Comparison of ENCODE assay signal across 11 mouse cellular contexts in the genomic region with DNA sequence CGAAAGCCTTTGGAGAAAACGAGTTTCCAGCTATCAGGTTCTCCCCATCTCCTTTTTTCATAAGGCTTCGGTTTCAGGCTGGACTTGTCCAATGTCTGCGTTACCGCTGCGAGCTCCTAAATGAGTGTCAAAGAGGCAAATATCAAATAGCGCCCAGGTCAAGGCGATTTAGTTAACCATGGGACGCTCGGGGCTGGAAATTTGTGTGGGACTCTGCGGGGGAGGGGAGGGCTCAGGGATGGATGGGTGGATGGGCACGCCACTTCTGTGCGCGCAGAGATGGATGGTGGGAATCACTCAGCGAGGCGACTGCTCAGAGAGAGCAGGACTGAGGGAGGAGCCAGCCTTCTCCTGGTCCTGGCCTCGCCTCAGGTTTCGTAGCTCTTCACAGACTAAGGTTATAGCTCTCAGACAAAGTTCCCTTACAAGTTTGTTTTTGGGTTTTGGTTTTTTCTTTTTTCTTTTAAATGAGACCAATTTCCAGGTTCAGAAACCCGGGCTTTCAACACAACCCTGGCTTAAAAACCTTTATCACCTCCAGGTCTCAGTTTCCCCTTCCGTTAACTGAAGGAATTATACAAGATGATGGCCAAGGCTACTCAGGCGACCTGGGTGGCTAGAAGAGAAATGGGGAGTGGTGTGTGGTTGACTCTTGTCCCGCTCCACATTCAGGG. TPM values are rescaled to one million over a fixed set of nuclear protein-coding genes. Genes with fewer than 3 reads are reported as not detected.
DNase-seq lines count a peak whose midpoint lies in the region; ATAC-seq lines count a peak whose summit lies in the region.
"Had no signal": no experiment of that assay in that cellular context is flagged by ENCODE, and none has a peak within 500 bp of the region (broad histone marks: within the 10 kb centered on the region; RNA-seq: fewer than 3 reads in every experiment).

No protein-coding gene starts in this region.

- H3K27ac ChIP-seq in kidney, embryonic 16.5 days (ENCODE audit: low read length) = no peak overlapping the region
- H3K27ac ChIP-seq in embryonic facial prominence, embryonic 12.5 days = no peak overlapping the region
- no peak overlapping the region for H3K27ac ChIP-seq in limb, embryonic 12.5 days
- H3K27ac ChIP-seq in neural tube, embryonic 14.5 days (ENCODE audit: low read depth, low read length) = no peak overlapping the region

- WGBS in kidney, embryonic 16.5 days = 1% methylated on average over 22 of the region's 22 CpGs
- 2% methylated on average over 22 of the region's 22 CpGs for WGBS in embryonic facial prominence, embryonic 12.5 days
- under 1% methylated on average over 22 of the region's 22 CpGs for WGBS in limb, embryonic 12.5 days
- under 1% methylated on average over 22 of the region's 22 CpGs for WGBS in neural tube, embryonic 14.5 days

- no peaks in the 10 kb centered on the region for H3K36me3 ChIP-seq in kidney, embryonic 16.5 days (ENCODE audit: insufficient read depth, low read length)
- no peaks in the 10 kb centered on the region for H3K36me3 ChIP-seq in embryonic facial prominence, embryonic 12.5 days
- H3K36me3 ChIP-seq in limb, embryonic 12.5 days = no peaks in the 10 kb centered on the region
- no peaks in the 10 kb centered on the region for H3K36me3 ChIP-seq in neural tube, embryonic 14.5 days (ENCODE audit: control insufficient read depth, insufficient read depth, low read length)

- peaks cover 82% of the 10 kb centered on the region for H3K27me3 ChIP-seq in kidney, embryonic 16.5 days (ENCODE audit: insufficient read depth, low read length)
- H3K27me3 ChIP-seq in embryonic facial prominence, embryonic 12.5 days = peaks cover 79% of the 10 kb centered on the region
- peaks cover 89% of the 10 kb centered on the region for H3K27me3 ChIP-seq in limb, embryonic 12.5 days
- peaks cover 45% of the 10 kb centered on the region for H3K27me3 ChIP-seq in neural tube, embryonic 14.5 days (ENCODE audit: control insufficient read depth, insufficient read depth, low read length)

- H3K9me3 ChIP-seq in kidney, embryonic 16.5 days (ENCODE audit: low read length) = no peaks in the 10 kb centered on the region
- H3K9me3 ChIP-seq in embryonic facial prominence, embryonic 12.5 days = no peaks in the 10 kb centered on the region
- H3K9me3 ChIP-seq in limb, embryonic 12.5 days = no peaks in the 10 kb centered on the region
- H3K9me3 ChIP-seq in neural tube, embryonic 14.5 days (ENCODE audit: control insufficient read depth, low read length) = no peaks in the 10 kb centered on the region

- no peak for DNase-seq in kidney, adult 8-10 months
- DNase-seq in adrenal gland, postnatal 36 days = no peak
- no peak for DNase-seq in frontal cortex, postnatal 14 days (ENCODE audit: low spot score in 2 of 2)
- no peak for DNase-seq in thymus, postnatal 14 days
- DNase-seq: cerebellum, adult 9-10 months had no signal

- peaks cover 7% of the 10 kb centered on the region; the same call in 1 of the 2 replicates for H3K4me1 ChIP-seq in kidney, embryonic 16.5 days (ENCODE audit: insufficient read depth, low read length)
- H3K4me1 ChIP-seq in embryonic facial prominence, embryonic 12.5 days = peaks cover 9% of the 10 kb centered on the region; the same call in 1 of the 2 replicates
- 0 out of 2 replicates have a peak, but pooled peaks cover 5% of the 10 kb centered on the region for H3K4me1 ChIP-seq in limb, embryonic 12.5 days (replicated peaks)
- H3K4me1 ChIP-seq in neural tube, embryonic 14.5 days (ENCODE audit: control insufficient read depth, insufficient read depth, low read length) = no peaks in the 10 kb centered on the region

- ATAC-seq in kidney, embryonic 16.5 days (ENCODE audit: low FRiP score, low TSS enrichment) = 0 out of 2 replicates have a peak, but pooled peaks have one; percentile 57
- no peak; the same call in 1 of the 2 replicates for ATAC-seq in embryonic facial prominence, embryonic 12.5 days (ENCODE audit: insufficient number of reproducible peaks, insufficient read depth, low FRiP score, low TSS enrichment)
- ATAC-seq in limb, embryonic 12.5 days (ENCODE audit: insufficient number of reproducible peaks, insufficient read depth, low FRiP score, low TSS enrichment, low read depth) = no peak
- ATAC-seq in neural tube, embryonic 14.5 days (ENCODE audit: low read depth) = 0 out of 2 replicates have a peak, but pooled peaks have one; percentile 31

- peak overlapping the region; percentile 12 for H3K4me3 ChIP-seq in kidney, embryonic 16.5 days (ENCODE audit: low read length)
- H3K4me3 ChIP-seq in embryonic facial prominence, embryonic 12.5 days = peak overlapping the region; percentile 15; the same call in 1 of the 2 replicates
- H3K4me3 ChIP-seq in limb, embryonic 12.5 days (replicated peaks) = peak overlapping the region; percentile 18
- no peak overlapping the region for H3K4me3 ChIP-seq in neural tube, embryonic 14.5 days (ENCODE audit: low read depth, low read length)

- H3K9ac ChIP-seq in kidney, embryonic 16.5 days (replicated peaks; ENCODE audit: low read length) = no peak overlapping the region
- H3K9ac ChIP-seq in embryonic facial prominence, embryonic 12.5 days = no peak overlapping the region
- no peak overlapping the region for H3K9ac ChIP-seq in limb, embryonic 12.5 days (replicated peaks)
- no peak overlapping the region for H3K9ac ChIP-seq in neural tube, embryonic 14.5 days (replicated peaks; ENCODE audit: low read depth, low read length)

- H3K4me2 ChIP-seq in kidney, embryonic 16.5 days (replicated peaks; ENCODE audit: low read depth, low read length) = peak overlapping the region; percentile 37
- peak overlapping the region; percentile 38 for H3K4me2 ChIP-seq in embryonic facial prominence, embryonic 12.5 days (replicated peaks)
- H3K4me2 ChIP-seq in limb, embryonic 12.5 days = peak overlapping the region; percentile 34
- H3K4me2 ChIP-seq in neural tube, embryonic 14.5 days (ENCODE audit: low read depth, low read length) = no peak overlapping the region

RNA-seq across cellular contexts. Expression of a gene that starts 6.4 kb away (rescaled TPM):
- 103 and 117 TPM in 2 replicates for polyA plus RNA-seq in kidney, embryonic 16.5 days (2015; fragmentation: Nextera tagmentation; extraction: Ambion mirVana)
- 22.6 and 23.6 TPM in 2 replicates for polyA plus RNA-seq in embryonic facial prominence, embryonic 12.5 days (2016; fragmentation: Nextera tagmentation; extraction: Ambion mirVana)
- 4.2 and 5.0 TPM in 2 replicates for polyA plus RNA-seq in limb, embryonic 12.5 days (2016; fragmentation: Nextera tagmentation; extraction: Ambion mirVana)
- polyA plus RNA-seq in neural tube, embryonic 14.5 days (2014; fragmentation: Nextera tagmentation; extraction: Ambion mirVana) = 8.7 and 13.3 TPM in 2 replicates
- total RNA-seq in adrenal gland, postnatal 36 days (2021) = 10 to 100 TPM; 12.8 to 13.5 TPM

RNA-seq across cellular contexts. Expression of a gene that starts 6.9 kb away (rescaled TPM):
- 6.7 and 7.2 TPM in 2 replicates for polyA plus RNA-seq in kidney, embryonic 16.5 days (2015; fragmentation: Nextera tagmentation; extraction: Ambion mirVana)
- polyA plus RNA-seq in embryonic facial prominence, embryonic 12.5 days (2016; fragmentation: Nextera tagmentation; extraction: Ambion mirVana) = 0.41 and 1.0 TPM in 2 replicates
- polyA plus RNA-seq in limb, embryonic 12.5 days (2016; fragmentation: Nextera tagmentation; extraction: Ambion mirVana) = 0.55 TPM in 1 of 2 replicates, not detected in the other
- polyA plus RNA-seq in neural tube, embryonic 14.5 days (2014; fragmentation: Nextera tagmentation; extraction: Ambion mirVana) = 0.46 TPM in 1 of 2 replicates, not detected in the other
- not detected for total RNA-seq in adrenal gland, postnatal 36 days (2021)
- polyA plus RNA-seq: lung, embryonic 16.5 days; small intestine, adult 2 months had no signal

RNA-seq across cellular contexts. Expression of a gene that starts 15.2 kb away (rescaled TPM):
- polyA plus RNA-seq in kidney, embryonic 16.5 days (2015; fragmentation: Nextera tagmentation; extraction: Ambion mirVana) = 2.8 and 3.2 TPM in 2 replicates
- polyA plus RNA-seq in embryonic facial prominence, embryonic 12.5 days (2016; fragmentation: Nextera tagmentation; extraction: Ambion mirVana) = 1.8 and 1.9 TPM in 2 replicates
- 0.35 TPM in 1 of 2 replicates, not detected in the other for polyA plus RNA-seq in limb, embryonic 12.5 days (2016; fragmentation: Nextera tagmentation; extraction: Ambion mirVana)
- polyA plus RNA-seq in neural tube, embryonic 14.5 days (2014; fragmentation: Nextera tagmentation; extraction: Ambion mirVana) = 0.94 TPM in 1 of 2 replicates, not detected in the other
- total RNA-seq in adrenal gland, postnatal 36 days (2021) = under 1 TPM; 0.26 to 0.76 TPM
- polyA plus RNA-seq: lung, embryonic 16.5 days; small intestine, adult 2 months had no signal

Comparison
In these comparisons a context has a peak if more than half of its experiments do, and no peak if none do; other contexts are left out.
1. ATAC-seq: peak in kidney, embryonic 16.5 days (single experiment) and neural tube, embryonic 14.5 days (single experiment); none in embryonic facial prominence, embryonic 12.5 days (single experiment) and limb, embryonic 12.5 days (single experiment).